Mouse (Mus musculus) macrophage (primary cell): ENCODE data around the gene Col26a1. TPM values are rescaled to one million over a fixed set of nuclear protein-coding genes. Genes with fewer than 3 reads are reported as not detected.

ENCODE experiments used
- H3K27ac ChIP-seq: fragments of 350-480 bp; formaldehyde crosslinking; 2 replicates; pipeline ENCODE4 v1.9.0; 2021
- H3K36me3 ChIP-seq: fragments of 350-480 bp; formaldehyde crosslinking; 2 replicates; pipeline ENCODE4 v1.9.0; 2021; ENCODE audit errors: inconsistent target
- H3K4me3 ChIP-seq: fragments of 350-480 bp; formaldehyde crosslinking; 2 replicates; pipeline ENCODE4 v1.9.0; 2021; ENCODE audit errors: inconsistent target
- H3K79me2 ChIP-seq: fragments of 350-480 bp; formaldehyde crosslinking; 2 replicates; pipeline ENCODE4 v1.9.0; 2021; ENCODE audit errors: inconsistent target
- WGBS: methylation state at CpG from one replicate; pipeline ENCODE4 v1.1.7; 2026; ENCODE audit warnings: inconsistent platforms; ENCODE audit not compliant: missing documents; 5-methylcytosine and 5-hydroxymethylcytosine counted together
- polyA plus RNA-seq: library from polyadenylated mRNA; stranded (reverse); fragments of 250-400 nt; gene quantifications from 3 replicates; pipeline ENCODE4 v1.2.4, GENCODE M21; 2018; ENCODE audit warnings: inconsistent platforms

Gene Col26a1
- polyA plus RNA-seq, 1 experiment from 2014 or later = not detected

DNA sequence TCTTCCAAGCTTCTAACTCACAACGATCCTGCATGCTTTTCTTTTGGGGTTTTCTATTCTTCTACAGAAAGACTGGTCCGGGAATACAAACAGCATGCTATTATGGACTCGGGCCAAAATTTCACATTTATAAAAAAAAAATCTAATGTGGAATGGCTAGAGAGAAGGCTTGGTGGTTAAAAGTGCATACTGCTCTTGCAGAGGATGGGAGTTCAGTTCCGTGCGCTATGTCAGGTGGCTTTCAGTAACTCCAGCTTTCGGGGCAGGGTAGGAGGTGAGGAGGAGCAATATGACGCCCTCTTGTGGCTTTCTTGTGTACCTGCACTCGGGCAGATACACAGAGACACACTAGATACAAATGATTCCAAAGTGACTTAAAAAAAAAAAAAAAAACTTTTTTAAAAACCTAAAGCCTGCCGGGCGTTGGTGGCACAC, 12.5 kb upstream of the Col26a1 start:
- no peaks in the 10 kb centered on the region for H3K36me3 ChIP-seq
- no peak overlapping the region for H3K4me3 ChIP-seq
- H3K79me2 ChIP-seq = no peaks in the 10 kb centered on the region
- no peak overlapping the region for H3K27ac ChIP-seq
- 69% methylated on average over 9 of the region's 10 CpGs for WGBS

DNA sequence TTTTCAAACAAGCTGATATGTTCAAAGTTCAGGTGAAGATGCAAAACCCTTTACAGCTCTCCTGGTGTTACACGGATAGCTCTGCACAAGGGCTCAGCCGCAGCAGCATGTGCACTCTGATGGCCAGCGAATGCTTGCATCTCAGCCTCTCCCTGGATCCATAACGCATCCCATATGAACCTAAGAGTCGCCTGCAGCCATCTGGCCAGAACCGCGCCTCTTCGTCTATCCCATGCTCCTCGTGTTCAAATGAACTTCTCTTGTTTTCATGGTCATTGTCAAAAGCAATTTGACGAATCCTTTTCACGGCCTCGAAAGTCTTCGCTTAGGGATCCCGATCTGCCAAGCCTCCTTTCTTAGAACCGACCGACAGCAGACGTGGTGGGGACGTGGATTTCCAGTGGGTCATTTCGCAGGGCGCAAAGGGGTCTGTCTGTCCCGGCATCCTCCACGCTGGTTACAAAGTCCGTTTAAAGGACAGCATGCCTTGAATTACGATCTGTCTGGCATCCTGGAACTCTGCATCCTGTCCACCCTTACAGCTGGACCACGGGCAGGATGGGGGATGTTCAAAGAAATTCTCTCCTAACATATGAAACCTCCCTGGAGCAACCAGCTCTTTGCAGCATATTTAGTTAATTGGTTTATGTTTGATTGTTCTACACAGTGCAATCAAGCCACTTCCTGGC, 12.0 kb upstream of the Col26a1 start:
- WGBS = 76% methylated on average over 24 of the region's 25 CpGs
- no peak overlapping the region for H3K4me3 ChIP-seq
- H3K79me2 ChIP-seq = no peaks in the 10 kb centered on the region
- H3K27ac ChIP-seq = no peak overlapping the region
- H3K36me3 ChIP-seq = no peaks in the 10 kb centered on the region

DNA sequence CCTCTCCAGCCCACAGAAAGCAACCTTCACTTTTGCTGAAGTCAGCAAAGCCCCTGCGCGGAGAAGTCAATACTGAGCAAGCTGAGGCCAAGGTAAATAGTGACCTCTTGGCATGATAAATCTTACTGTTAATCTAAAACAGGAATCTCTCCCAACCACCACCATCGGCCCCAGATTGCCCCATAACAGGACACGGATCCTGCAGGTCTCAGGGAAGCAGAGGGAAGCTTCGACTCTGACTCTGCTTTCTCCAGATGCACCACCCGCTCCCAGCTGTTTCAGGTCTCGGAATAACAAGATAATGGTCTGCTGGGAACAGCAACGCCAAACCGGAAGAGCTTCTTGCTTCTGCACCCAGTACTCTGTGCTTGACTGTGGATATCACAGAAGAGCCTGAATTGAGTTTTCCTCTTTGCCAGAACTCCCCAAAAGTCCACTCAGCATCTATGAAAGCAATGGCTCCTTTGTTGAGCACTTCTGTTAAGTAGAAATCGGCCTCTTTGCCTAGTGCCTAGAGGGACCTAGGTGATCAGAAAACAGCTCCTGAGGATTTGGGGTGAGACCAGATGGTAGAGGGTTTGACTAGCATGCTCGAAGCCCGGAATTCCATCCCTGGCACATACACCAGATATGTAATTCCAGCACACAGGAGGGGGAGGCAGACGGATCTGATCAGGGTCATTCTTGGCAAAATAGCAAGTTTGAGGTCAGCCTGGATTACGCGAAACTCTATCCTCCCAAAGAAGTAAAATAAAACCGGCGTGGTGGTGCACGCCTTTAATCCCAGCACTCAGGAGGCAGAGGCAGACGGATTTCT, 5.7 kb upstream of the Col26a1 start:
- WGBS = 64% methylated on average over 13 of the region's 19 CpGs
- Histone ChIP-seq H3K27ac (no peak overlapping the region), H3K79me2 (no peaks in the 10 kb centered on the region), H3K36me3 (no peaks in the 10 kb centered on the region), H3K4me3 (no peak overlapping the region)

DNA sequence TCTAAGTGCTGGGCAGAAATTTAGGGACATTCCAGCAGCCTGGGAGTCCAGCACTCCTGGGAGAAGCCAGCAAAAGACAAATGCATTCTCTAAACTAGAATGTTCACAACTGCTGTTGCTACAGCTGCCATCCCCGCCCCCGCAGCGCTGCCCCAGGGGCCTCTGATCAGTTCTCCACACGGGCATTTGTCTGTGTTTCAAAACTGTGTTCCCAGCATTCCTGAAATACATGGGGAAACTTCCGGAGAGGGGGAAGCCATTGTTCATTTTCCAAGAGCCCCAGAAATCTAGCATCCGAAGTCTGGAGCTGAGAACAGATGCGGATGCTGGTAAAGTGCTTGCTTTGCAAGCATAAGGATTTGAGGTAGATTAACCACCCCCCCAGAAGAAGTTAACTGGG, 3.9 kb upstream of the Col26a1 start:
- Histone ChIP-seq H3K36me3 (no peaks in the 10 kb centered on the region), H3K79me2 (no peaks in the 10 kb centered on the region), H3K4me3 (no peak overlapping the region), H3K27ac (no peak overlapping the region)
- 76% methylated on average over 7 of the region's 7 CpGs for WGBS

DNA sequence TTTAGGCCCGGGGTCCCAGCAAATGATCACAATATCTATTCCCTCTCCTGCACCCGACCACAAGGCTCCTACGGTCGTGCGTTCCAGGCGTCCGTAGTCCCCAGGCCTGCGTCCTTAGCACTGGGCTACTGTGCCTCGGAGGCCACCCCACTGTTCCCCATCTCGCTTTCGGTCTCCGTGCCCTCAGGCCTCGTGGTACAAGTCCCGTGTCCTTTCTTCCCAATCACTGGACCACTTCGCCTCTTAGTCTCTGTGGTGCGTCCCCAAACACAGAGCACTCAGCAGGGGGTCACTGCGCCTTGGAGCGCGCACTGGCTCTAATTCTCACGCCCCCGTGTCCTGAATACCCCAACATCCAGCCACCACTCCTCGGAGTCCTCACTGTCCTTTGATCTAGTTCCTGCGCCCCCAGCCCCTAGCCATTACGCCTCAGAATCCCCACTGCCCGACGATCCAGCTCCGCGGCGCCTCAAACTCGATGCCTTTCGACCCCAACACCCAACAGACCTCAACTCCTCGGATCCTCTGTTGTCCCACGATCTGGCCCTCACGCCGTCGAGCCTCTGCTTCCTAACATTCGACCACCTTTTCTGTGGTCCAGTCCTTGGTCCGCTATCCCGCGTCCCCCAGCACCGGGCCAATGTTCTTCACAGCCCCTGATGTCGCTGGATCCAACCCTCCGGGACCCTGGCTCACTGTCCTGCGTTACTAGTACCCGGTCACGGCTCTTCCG, 788 bp downstream of the Col26a1 start:
- WGBS = 7% methylated on average over 47 of the region's 47 CpGs
- no peak overlapping the region for H3K27ac ChIP-seq
- no peaks in the 10 kb centered on the region for H3K79me2 ChIP-seq
- H3K4me3 ChIP-seq = no peak overlapping the region
- H3K36me3 ChIP-seq = no peaks in the 10 kb centered on the region

DNA sequence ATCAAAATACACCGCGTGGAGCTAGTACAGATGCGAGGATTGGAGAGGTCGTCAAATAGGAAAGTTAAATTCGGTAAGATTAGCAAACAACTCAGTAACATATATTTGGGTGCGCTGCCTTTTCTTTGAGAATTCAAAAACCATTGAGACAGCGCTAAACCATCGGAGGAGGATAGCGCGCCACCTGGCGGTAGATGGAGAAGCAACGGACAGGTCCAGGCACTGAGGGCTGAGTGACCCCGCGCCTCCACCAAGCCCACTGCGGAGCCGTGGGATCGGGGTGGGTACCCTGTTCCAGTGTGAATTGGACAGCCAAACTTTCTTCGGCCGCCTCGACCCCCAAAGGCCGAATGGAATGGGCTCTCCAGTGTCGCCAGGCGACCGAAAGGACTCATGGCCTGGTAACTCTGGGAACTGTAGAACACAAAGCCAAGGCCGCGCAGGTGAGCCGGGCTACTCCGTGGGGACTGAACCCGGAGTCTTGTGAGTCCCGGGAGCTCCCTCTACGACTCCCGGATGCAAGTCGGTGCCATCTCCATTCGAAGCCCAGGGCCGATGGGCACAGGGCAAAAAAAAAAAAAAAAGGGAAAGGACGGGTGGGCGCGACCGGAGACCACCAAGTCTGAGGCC, 1.5 kb downstream of the Col26a1 start:
- WGBS = 13% methylated on average over 39 of the region's 39 CpGs
- H3K27ac ChIP-seq = no peak overlapping the region
- H3K79me2 ChIP-seq = no peaks in the 10 kb centered on the region
- no peaks in the 10 kb centered on the region for H3K36me3 ChIP-seq
- H3K4me3 ChIP-seq = no peak overlapping the region

DNA sequence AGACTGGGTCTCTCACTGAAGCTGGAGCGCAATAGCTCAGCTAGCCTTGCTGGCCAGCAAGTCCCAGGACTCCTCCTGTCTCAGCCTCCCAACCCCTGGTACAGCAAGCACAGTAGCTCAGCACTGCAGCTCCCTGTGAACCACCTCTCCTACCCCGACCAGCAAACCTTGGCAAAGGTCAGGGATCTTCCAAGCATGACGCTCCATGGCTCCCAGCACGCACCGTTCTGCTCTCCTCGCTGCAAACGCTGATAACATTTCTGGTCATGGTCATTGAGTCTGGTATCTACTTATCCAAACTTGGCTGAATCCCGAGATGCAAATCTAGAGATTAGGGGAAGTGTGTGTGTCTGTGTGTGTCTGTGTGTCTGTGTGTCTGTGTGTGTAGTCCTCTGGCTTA, 2.9 kb downstream of the Col26a1 start:
- Histone ChIP-seq H3K36me3 (no peaks in the 10 kb centered on the region), H3K27ac (no peak overlapping the region), H3K4me3 (no peak overlapping the region), H3K79me2 (no peaks in the 10 kb centered on the region)
- 82% methylated on average over 8 of the region's 8 CpGs for WGBS

DNA sequence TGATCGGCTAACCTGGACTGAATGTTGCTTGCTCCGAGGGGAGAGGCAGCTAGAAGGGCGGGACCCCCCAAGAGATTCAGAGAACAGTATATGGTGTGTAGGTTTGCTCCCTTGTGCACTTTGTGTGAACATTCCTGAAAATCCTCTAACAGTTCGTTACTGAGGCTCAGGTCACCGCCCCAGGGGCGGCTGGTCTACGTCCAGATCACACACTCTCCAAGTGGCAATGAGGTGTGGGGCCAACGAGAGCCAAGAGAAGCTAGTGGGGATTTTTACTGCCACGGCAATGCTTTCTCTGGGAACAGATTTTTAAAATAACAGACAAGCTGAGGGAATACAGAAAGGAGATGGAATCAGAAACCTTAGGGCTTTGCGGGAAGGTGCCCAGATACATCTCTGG, 8.7 kb downstream of the Col26a1 start:
- no peaks in the 10 kb centered on the region for H3K36me3 ChIP-seq
- H3K79me2 ChIP-seq = no peaks in the 10 kb centered on the region
- no peak overlapping the region for H3K27ac ChIP-seq
- no peak overlapping the region for H3K4me3 ChIP-seq
- WGBS = 94% methylated on average over 10 of the region's 10 CpGs

DNA sequence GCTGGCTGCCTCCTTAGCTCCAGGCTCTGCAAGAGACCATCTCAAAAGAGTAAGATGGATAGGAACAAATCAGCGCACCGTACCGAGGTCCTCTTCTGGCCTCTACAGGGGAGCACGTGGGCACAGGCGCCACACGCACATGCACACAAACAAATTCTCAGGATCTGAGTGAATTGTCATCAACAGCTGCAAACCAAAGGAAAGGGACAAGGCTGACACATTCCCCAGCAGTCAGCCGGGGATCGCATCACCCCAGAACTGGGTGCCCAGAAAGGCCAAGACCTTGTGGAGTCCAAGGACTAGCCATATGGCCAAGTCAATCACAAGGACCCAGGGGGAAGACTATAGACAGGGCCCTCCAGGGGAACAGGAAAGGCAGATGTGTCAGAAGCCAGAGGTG, 10.6 kb downstream of the Col26a1 start:
- no peak overlapping the region for H3K27ac ChIP-seq
- no peaks in the 10 kb centered on the region for H3K36me3 ChIP-seq
- WGBS = 96% methylated on average over 8 of the region's 8 CpGs
- H3K79me2 ChIP-seq = no peaks in the 10 kb centered on the region
- H3K4me3 ChIP-seq = no peak overlapping the region

DNA sequence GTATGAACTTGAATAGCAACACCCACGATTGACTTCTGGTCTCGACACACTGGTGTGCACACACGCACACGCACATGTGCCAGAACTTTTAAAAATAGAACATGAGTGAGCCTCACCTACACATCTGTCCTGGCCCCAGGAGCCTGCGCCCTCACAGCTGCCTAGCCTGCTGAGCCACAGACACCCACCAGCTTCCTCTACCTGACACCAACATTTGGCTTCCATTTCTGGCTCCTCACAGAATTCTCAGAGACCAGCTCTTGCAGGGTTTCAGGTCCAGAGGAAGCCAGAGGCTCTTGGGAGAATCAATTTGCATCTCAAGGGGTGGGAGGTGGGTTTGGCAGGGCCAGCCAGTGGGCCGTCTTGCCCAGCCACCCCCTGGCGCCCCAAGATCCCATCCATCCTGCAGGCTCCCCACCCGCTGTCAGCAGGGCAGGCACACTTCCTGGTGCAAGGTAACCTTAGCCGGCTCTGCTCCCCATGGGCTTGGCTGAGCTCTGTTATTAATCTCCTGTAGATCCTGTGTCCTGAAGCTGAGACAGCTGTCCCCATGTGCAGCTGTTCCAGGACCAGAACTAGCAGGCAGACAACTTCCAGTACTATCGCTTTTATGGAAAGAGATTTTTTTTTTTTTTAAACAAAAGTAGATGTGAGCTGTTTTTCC, 13.4 kb downstream of the Col26a1 start:
- H3K36me3 ChIP-seq = no peaks in the 10 kb centered on the region
- H3K79me2 ChIP-seq = no peaks in the 10 kb centered on the region
- 49% methylated on average over 7 of the region's 10 CpGs for WGBS
- no peak overlapping the region for H3K27ac ChIP-seq
- H3K4me3 ChIP-seq = no peak overlapping the region

DNA sequence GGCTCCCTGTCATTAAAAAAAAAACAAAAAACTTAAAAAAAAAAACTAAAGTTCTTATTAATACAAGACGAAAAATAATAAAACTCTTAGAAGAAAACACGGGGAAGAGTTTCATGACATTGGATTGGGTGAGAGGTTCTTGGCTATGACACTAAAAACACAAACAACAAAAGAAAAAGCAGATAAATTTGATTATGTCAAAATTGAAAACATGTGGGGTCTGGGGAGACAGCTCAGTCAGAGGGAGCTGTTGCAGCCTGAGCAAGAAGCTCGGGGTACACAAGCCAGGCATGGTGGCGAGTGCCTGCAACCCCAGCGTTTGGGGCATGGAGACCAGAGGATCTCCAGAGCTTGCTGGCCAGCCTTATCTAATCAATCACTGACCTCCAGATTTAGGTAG, 15.3 kb downstream of the Col26a1 start:
- Histone ChIP-seq H3K79me2 (no peaks in the 10 kb centered on the region), H3K36me3 (no peaks in the 10 kb centered on the region), H3K4me3 (no peak overlapping the region), H3K27ac (no peak overlapping the region)
- 91% methylated on average over 5 of the region's 5 CpGs for WGBS

DNA sequence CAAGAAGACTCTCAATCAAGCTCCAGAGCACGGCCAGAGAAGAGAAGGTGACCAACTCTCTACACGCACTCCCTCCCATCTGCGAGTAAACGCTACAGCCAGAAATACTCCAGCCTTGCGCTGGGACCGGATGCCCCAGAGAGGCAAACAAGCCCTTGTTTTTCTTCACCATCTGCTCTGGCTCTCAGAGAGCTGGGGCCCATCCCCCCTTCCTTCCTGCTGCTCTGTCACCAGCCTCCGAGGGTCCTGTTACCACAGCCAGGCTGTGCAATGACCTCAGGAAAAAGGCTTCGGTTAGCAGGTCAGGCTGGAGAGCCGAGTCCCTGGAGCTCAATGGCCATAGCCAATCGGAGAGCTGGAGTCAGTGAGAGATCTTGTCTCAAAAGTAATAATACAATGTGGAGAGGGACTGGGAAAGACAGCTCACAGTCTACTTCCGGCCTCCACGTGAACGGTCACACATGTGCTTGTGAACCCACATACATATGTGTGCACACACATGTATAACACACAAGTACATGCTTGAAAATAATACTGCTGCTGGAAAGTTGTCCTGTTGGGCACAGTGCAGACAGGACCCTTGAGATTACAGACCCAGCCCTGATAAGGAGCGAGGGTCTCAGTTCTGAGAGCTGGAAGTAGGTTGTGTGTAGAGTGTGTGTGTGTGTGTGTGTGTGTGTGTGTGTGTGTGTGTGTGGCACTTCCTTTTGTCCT, 18.9 kb downstream of the Col26a1 start:
- no peaks in the 10 kb centered on the region for H3K79me2 ChIP-seq
- no peak overlapping the region for H3K4me3 ChIP-seq
- WGBS = 10% methylated on average over 14 of the region's 14 CpGs
- no peak overlapping the region for H3K27ac ChIP-seq
- H3K36me3 ChIP-seq = no peaks in the 10 kb centered on the region

DNA sequence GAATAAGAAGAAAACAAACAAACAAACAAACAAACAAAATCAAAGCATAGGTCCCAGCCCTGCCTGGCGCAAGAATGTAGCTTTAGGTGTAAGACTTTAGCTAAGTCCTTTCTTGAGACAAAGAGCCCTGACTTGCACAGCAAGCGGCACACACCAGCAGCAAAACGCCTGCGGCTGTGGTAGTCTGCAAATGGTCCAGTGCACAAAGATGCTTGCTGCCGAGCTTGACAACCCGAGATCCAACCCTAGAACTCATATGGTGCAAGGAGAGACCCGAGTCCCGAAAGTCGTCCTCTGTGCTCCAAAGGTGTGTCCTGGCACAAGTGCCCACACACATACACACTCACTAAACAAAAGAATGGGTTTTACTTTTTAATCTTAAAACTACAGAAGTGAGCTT, 19.7 kb downstream of the Col26a1 start:
- 89% methylated on average over 9 of the region's 9 CpGs for WGBS
- no peak overlapping the region for H3K4me3 ChIP-seq
- H3K79me2 ChIP-seq = no peaks in the 10 kb centered on the region
- no peak overlapping the region for H3K27ac ChIP-seq
- no peaks in the 10 kb centered on the region for H3K36me3 ChIP-seq

DNA sequence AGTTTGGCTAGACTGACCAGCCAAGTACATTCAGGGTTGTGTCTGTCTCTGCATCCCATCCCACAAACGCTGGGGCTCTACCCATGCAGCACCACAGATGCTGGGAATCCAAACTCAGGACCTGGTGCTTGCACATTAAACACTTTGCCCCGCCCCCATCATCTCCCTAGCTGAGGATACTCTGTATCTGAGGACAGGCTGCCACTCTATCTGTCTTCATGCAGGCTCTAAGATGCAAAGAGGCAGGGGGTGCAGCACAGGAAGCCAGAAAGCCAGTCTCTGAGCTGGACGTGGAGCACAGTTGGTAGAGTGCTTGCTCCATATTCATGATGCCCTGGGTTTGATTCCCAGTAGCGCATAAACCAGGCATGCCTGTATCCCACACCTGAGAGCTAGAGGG, 20.2 kb downstream of the Col26a1 start:
- 73% methylated on average over 4 of the region's 4 CpGs for WGBS
- no peak overlapping the region for H3K4me3 ChIP-seq
- no peak overlapping the region for H3K27ac ChIP-seq
- no peaks in the 10 kb centered on the region for H3K79me2 ChIP-seq
- H3K36me3 ChIP-seq = no peaks in the 10 kb centered on the region
